Mouse (Mus musculus): ENCODE data around the gene Adcyap1r1.

- TF ChIP-seq CTCF (IDR thresholded peaks at IDR 0.05) = no peak
- TF ChIP-seq EP300 (IDR thresholded peaks at IDR 0.05; ENCODE audit: insufficient read depth, low read depth, low read length) = no peak
Observed at GRCm38 (mm10) chr6:55452381-55452780, 603 bp downstream of the Adcyap1r1 start.

All from heart, adult 2 months (tissue).